14 mouse cellular contexts compared by ENCODE assay signal in the genomic region with DNA sequence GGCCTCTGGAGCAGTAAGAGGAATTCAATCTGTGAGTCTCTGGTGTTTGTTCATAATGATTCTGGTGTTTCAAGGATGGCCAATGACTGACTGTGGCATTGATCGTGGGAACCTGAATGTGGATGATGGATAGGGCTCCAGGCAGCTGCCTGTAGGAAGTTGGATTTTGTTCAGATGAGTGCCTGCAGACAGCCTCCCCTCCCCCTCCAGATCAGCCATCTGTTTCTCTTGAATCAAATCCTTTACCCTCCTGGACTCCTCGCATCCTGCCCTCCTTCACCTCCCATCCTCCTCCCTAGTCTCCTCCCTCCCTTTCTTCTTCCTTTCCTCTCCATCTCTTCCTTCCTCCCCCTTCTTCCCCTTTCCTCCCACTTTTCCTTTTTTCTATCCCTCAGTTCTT.
A peak's percentile ranks its signal among the peaks of the same experiment; 100 is the strongest.
DNase-seq lines count a peak whose midpoint lies in the region; ATAC-seq lines count a peak whose summit lies in the region.
"Had no signal": no experiment of that assay in that cellular context is flagged by ENCODE, and none has a peak within 500 bp of the region (broad histone marks: within the 10 kb centered on the region; RNA-seq: fewer than 3 reads in every experiment).

No protein-coding gene starts in this region.

- H3K9me3 ChIP-seq in hindbrain, embryonic 11.5 days (ENCODE audit: control insufficient read depth, low read length), result no peaks in the 10 kb centered on the region
- no peaks in the 10 kb centered on the region for H3K9me3 ChIP-seq in hindbrain, embryonic 13.5 days
- H3K9me3 ChIP-seq in forebrain, embryonic 16.5 days (ENCODE audit: control insufficient read depth, low read length), result no peaks in the 10 kb centered on the region

- no peak overlapping the region for H3K4me3 ChIP-seq in hindbrain, embryonic 11.5 days (ENCODE audit: low read depth, low read length)
- no peak overlapping the region for H3K4me3 ChIP-seq in hindbrain, embryonic 13.5 days
- H3K4me3 ChIP-seq in forebrain, embryonic 16.5 days (replicated peaks; ENCODE audit: low read length), result no peak overlapping the region

- H3K27ac ChIP-seq in hindbrain, embryonic 11.5 days (ENCODE audit: low read depth, low read length), result no peak overlapping the region
- no peak overlapping the region for H3K27ac ChIP-seq in hindbrain, embryonic 13.5 days
- H3K27ac ChIP-seq in forebrain, embryonic 16.5 days (ENCODE audit: low read length), result no peak overlapping the region; the same call in 1 of the 2 replicates
- H3K27ac ChIP-seq: liver, embryonic 14.5 days had no signal

- 15% methylated on average over 2 of the region's 2 CpGs for WGBS in hindbrain, embryonic 11.5 days
- WGBS in hindbrain, embryonic 13.5 days, result 14% methylated on average over 2 of the region's 2 CpGs
- 11% methylated on average over 2 of the region's 2 CpGs for WGBS in forebrain, embryonic 16.5 days

- no peaks in the 10 kb centered on the region; the same call in 1 of the 2 replicates for H3K4me1 ChIP-seq in hindbrain, embryonic 11.5 days (replicated peaks; ENCODE audit: control insufficient read depth, insufficient read depth, low read length)
- H3K4me1 ChIP-seq in hindbrain, embryonic 13.5 days (replicated peaks), result peaks cover 11% of the 10 kb centered on the region; the same call in 1 of the 2 replicates
- peaks cover 3% of the 10 kb centered on the region; the same call in 1 of the 2 replicates for H3K4me1 ChIP-seq in forebrain, embryonic 16.5 days (replicated peaks; ENCODE audit: control insufficient read depth, insufficient read depth, low read length)

- peak; percentile 50 for DNase-seq in hindbrain, embryonic 11.5 days (ENCODE audit: low spot score)
- peak; percentile 6 for DNase-seq in right cerebral cortex, postnatal 14 days
- no peak for DNase-seq in right cerebral cortex, postnatal 36 days (ENCODE audit: low spot score in 2 of 2)
- DNase-seq in spleen, postnatal 10 days (ENCODE audit: low spot score in 2 of 2), result no peak
- DNase-seq in thymus, adult 18-20 months, result no peak
- DNase-seq: adrenal gland, postnatal 36 days; B cell, adult 2 months; gastrocnemius, postnatal 25 days; right cerebral cortex, adult 18-20 months had no signal

- no peak overlapping the region for H3K4me2 ChIP-seq in hindbrain, embryonic 11.5 days (replicated peaks; ENCODE audit: low read depth, low read length)
- no peak overlapping the region for H3K4me2 ChIP-seq in hindbrain, embryonic 13.5 days
- no peak overlapping the region for H3K4me2 ChIP-seq in forebrain, embryonic 16.5 days (ENCODE audit: low read length)

- peak; percentile 54; the same call in 1 of the 2 replicates for ATAC-seq in hindbrain, embryonic 11.5 days (ENCODE audit: low FRiP score)
- no peak for ATAC-seq in hindbrain, embryonic 13.5 days (ENCODE audit: low FRiP score)
- peak; percentile 57 for ATAC-seq in forebrain, embryonic 16.5 days
- ATAC-seq in granulocyte monocyte progenitor cell, adult 5-6 weeks (replicated peaks; ENCODE audit: poor library complexity, severe bottlenecking), result no peak
- ATAC-seq: Patski had no signal

- H3K27me3 ChIP-seq in hindbrain, embryonic 11.5 days (ENCODE audit: control insufficient read depth, insufficient read depth, low read length), result no peaks in the 10 kb centered on the region
- no peaks in the 10 kb centered on the region for H3K27me3 ChIP-seq in hindbrain, embryonic 13.5 days
- H3K27me3 ChIP-seq in forebrain, embryonic 16.5 days (replicated peaks; ENCODE audit: control insufficient read depth, insufficient read depth, low read length), result no peaks in the 10 kb centered on the region

- H3K36me3 ChIP-seq in hindbrain, embryonic 11.5 days (ENCODE audit: control insufficient read depth, insufficient read depth, low read length), result no peaks in the 10 kb centered on the region
- H3K36me3 ChIP-seq in hindbrain, embryonic 13.5 days, result no peaks in the 10 kb centered on the region
- no peaks in the 10 kb centered on the region for H3K36me3 ChIP-seq in forebrain, embryonic 16.5 days (ENCODE audit: control insufficient read depth, insufficient read depth)

- no peak overlapping the region for H3K9ac ChIP-seq in hindbrain, embryonic 11.5 days (ENCODE audit: low read depth, low read length)
- no peak overlapping the region for H3K9ac ChIP-seq in hindbrain, embryonic 13.5 days
- H3K9ac ChIP-seq in forebrain, embryonic 16.5 days (replicated peaks; ENCODE audit: low read depth, low read length), result no peak overlapping the region
- H3K9ac ChIP-seq: liver, embryonic 14.5 days had no signal

Comparison
In these comparisons a context has a peak if more than half of its experiments do, and no peak if none do; other contexts are left out.
1. ATAC-seq: peak in hindbrain, embryonic 11.5 days (single experiment) and forebrain, embryonic 16.5 days (single experiment); none in hindbrain, embryonic 13.5 days (single experiment) and granulocyte monocyte progenitor cell, adult 5-6 weeks (single experiment).
2. DNase-seq: peak in hindbrain, embryonic 11.5 days (single experiment) and right cerebral cortex, postnatal 14 days (single experiment); none in right cerebral cortex, postnatal 36 days (0 of 2), spleen, postnatal 10 days (0 of 2) and thymus, adult 18-20 months (0 of 2).